Mouse (Mus musculus) testis, adult 2 months (tissue): ENCODE results near the gene Grip1. TPM values are rescaled to one million over a fixed set of nuclear protein-coding genes. Genes with fewer than 3 reads are reported as not detected.

Experiments
- H3K27ac ChIP-seq: fragments of 200-500 bp; 2 replicates; pipeline ENCODE4 v1.5.1; 2012; ENCODE audit warnings: low read depth, low read length; ENCODE audit not compliant: control insufficient read depth, insufficient read depth
- H3K27me3 ChIP-seq: fragments of 200-500 bp; 2 replicates; pipeline ENCODE4 v1.6.1; 2012; ENCODE audit warnings: mild to moderate bottlenecking, low read length, moderate library complexity; ENCODE audit not compliant: control insufficient read depth, insufficient read depth
- H3K36me3 ChIP-seq: fragments of 200-500 bp; 2 replicates; pipeline ENCODE4 v1.6.1; 2012; ENCODE audit warnings: mild to moderate bottlenecking, low read length; ENCODE audit not compliant: control insufficient read depth, insufficient read depth
- H3K4me1 ChIP-seq: fragments of 200-500 bp; 2 replicates; pipeline ENCODE4 v1.6.1; 2012; ENCODE audit warnings: low read length; ENCODE audit not compliant: control insufficient read depth, insufficient read depth
- H3K4me3 ChIP-seq: fragments of 200-500 bp; 2 replicates; pipeline ENCODE4 v1.5.1; 2012; ENCODE audit warnings: low read depth, mild to moderate bottlenecking, low read length, moderate library complexity, mixed read lengths; ENCODE audit not compliant: control insufficient read depth
- CTCF ChIP-seq: fragments of 200-500 bp; IDR thresholded peaks from 2 replicates; pipeline ENCODE4 v1.5.1; 2012; ENCODE audit warnings: low read depth, mild to moderate bottlenecking, inconsistent platforms, low read length, moderate library complexity; ENCODE audit not compliant: control insufficient read depth, insufficient read depth, insufficient replicate concordance
- POLR2A ChIP-seq: fragments of 200-500 bp; IDR thresholded peaks from 2 replicates; pipeline ENCODE4 v1.6.1; 2012; ENCODE audit warnings: low read depth, mild to moderate bottlenecking, inconsistent platforms, low read length, moderate library complexity; ENCODE audit not compliant: control insufficient read depth
- polyA plus RNA-seq: library from polyadenylated mRNA; depleted of rRNA; stranded (reverse); fragments of >200 nt; gene quantifications from 2 replicates; pipeline ENCODE4 v1.2.3, GENCODE M21; 2012

Gene Grip1
- polyA plus RNA-seq, 1 experiment, result 84.3 TPM

- no peak overlapping the region for H3K27ac ChIP-seq
- H3K4me3 ChIP-seq, result no peak overlapping the region
- no peaks in the 10 kb centered on the region for H3K27me3 ChIP-seq
- TF ChIP-seq CTCF (no peak), POLR2A (no peak)
- no peaks in the 10 kb centered on the region for H3K36me3 ChIP-seq
- H3K4me1 ChIP-seq, result no peaks in the 10 kb centered on the region
These were observed 252.7 kb downstream of the Grip1 start for GRCm38 (mm10) chr10:119706281-119706680.

GRCm38 (mm10) chr10:119706983-119707382 is 253.4 kb downstream of the Grip1 start:
- Histone ChIP-seq H3K36me3 (no peaks in the 10 kb centered on the region), H3K27me3 (no peaks in the 10 kb centered on the region), H3K27ac (no peak overlapping the region), H3K4me1 (no peaks in the 10 kb centered on the region), H3K4me3 (no peak overlapping the region)
- TF ChIP-seq POLR2A (no peak), CTCF (no peak)

- Histone ChIP-seq H3K27ac (no peak overlapping the region), H3K4me1 (no peaks in the 10 kb centered on the region), H3K36me3 (no peaks in the 10 kb centered on the region), H3K4me3 (no peak overlapping the region), H3K27me3 (no peaks in the 10 kb centered on the region)
- TF ChIP-seq CTCF, result no peak
- TF ChIP-seq POLR2A, result no peak
These were observed 268.3 kb downstream of the Grip1 start for GRCm38 (mm10) chr10:119721887-119722286.

GRCm38 (mm10) chr10:119722471-119722870 is 268.8 kb downstream of the Grip1 start:
- TF ChIP-seq CTCF, result no peak
- TF ChIP-seq POLR2A, result no peak
- Histone ChIP-seq H3K4me1 (no peaks in the 10 kb centered on the region), H3K27me3 (no peaks in the 10 kb centered on the region), H3K27ac (no peak overlapping the region), H3K4me3 (no peak overlapping the region), H3K36me3 (no peaks in the 10 kb centered on the region)

- H3K27ac ChIP-seq, result no peak overlapping the region
- no peaks in the 10 kb centered on the region for H3K36me3 ChIP-seq
- no peaks in the 10 kb centered on the region for H3K4me1 ChIP-seq
- H3K4me3 ChIP-seq, result no peak overlapping the region
- no peaks in the 10 kb centered on the region for H3K27me3 ChIP-seq
- TF ChIP-seq CTCF (no peak), POLR2A (no peak)
These were observed 270.0 kb downstream of the Grip1 start for GRCm38 (mm10) chr10:119723671-119724070.

GRCm38 (mm10) chr10:119725363-119725762 is 271.7 kb downstream of the Grip1 start:
- H3K4me1 ChIP-seq, result no peaks in the 10 kb centered on the region
- no peak for TF ChIP-seq POLR2A
- TF ChIP-seq CTCF, result no peak
- no peaks in the 10 kb centered on the region for H3K36me3 ChIP-seq
- no peak overlapping the region for H3K27ac ChIP-seq
- no peak overlapping the region for H3K4me3 ChIP-seq
- H3K27me3 ChIP-seq, result no peaks in the 10 kb centered on the region

- Histone ChIP-seq H3K36me3 (no peaks in the 10 kb centered on the region), H3K4me3 (no peak overlapping the region)
- TF ChIP-seq POLR2A (no peak), CTCF (no peak)
These were observed 272.3 kb downstream of the Grip1 start for GRCm38 (mm10) chr10:119725966-119726365.

GRCm38 (mm10) chr10:119726921-119727320 is 273.3 kb downstream of the Grip1 start:
- no peak overlapping the region for H3K27ac ChIP-seq
- H3K36me3 ChIP-seq, result no peaks in the 10 kb centered on the region
- TF ChIP-seq CTCF, result no peak
- TF ChIP-seq POLR2A, result no peak
- H3K27me3 ChIP-seq, result no peaks in the 10 kb centered on the region
- H3K4me3 ChIP-seq, result no peak overlapping the region
- H3K4me1 ChIP-seq, result no peaks in the 10 kb centered on the region

More at GRCm38 (mm10) chr10:119725966-119726365, 272.3 kb downstream of the Grip1 start:
- H3K27me3 ChIP-seq, result no peaks in the 10 kb centered on the region
- H3K27ac ChIP-seq, result no peak overlapping the region
- no peaks in the 10 kb centered on the region for H3K4me1 ChIP-seq
